Mouse (Mus musculus): ENCODE measurements around the gene Cfap46. TPM values are rescaled to one million over a fixed set of nuclear protein-coding genes. Genes with fewer than 3 reads are reported as not detected.
A peak's percentile ranks its signal among the peaks of the same experiment; 100 is the strongest.

The Cfap46 gene
- polyA plus RNA-seq, 1 experiment from 2014 or later, result 4.7 TPM

DNA sequence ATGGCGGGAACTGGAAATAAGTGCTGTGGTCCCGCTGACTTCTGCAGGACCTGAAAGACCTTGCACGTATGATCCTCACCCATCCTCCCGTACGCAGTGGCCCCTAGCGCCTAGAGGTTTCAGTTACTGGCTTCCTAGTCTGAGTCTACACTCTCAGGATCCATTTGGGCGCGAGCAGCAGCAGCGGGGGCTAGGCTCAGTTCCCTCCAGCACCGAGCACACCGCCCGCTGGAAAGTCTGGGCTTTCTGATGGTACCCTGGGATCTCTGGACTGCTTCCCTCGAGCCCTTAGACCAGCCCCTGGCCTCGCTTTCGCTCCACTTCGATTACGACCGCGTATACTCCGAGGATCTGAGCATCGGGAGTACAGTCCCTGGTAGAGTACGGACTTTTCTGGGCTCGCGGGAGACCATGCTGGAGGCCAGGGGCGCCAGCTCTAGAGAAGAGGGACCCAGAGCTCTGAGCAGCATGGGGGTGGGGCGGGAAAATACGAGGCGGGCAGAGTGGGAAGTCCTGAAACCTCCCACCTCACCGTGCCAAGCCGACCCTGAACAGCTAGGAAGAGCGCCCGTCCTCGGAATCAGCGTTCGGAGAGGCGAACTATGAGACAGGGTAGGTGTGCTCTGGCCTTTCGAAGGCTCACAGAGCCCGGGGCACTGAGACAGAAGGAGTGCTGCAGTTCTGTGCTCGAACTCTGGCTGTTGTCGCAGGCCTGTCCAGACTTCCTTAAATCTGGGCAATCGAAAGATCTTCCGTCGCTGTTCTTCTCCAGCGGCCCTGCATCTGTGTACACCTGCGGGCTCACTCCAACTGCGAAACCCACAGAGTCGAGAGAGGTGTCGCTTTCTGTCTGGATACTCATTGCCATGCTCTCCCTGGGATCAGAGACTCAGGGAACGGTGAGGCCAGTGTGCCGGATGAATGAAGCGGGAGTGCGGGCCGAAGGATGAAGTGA is 99.1 kb downstream of the Cfap46 start:
- peaks cover 15% of the 10 kb centered on the region for H3K4me1 ChIP-seq (ENCODE audit: control insufficient read depth, insufficient read depth, low read length)
- H3K27me3 ChIP-seq (ENCODE audit: control insufficient read depth, insufficient read depth, low read depth, low read length), result peaks cover 65% of the 10 kb centered on the region
- no peak for ATAC-seq
- H3K27ac ChIP-seq (ENCODE audit: low read length), result no peak overlapping the region
- under 1% methylated on average over 53 of the region's 53 CpGs for WGBS
- H3K4me2 ChIP-seq (ENCODE audit: low read length), result no peak overlapping the region
- no peaks in the 10 kb centered on the region for H3K9me3 ChIP-seq (replicated peaks; ENCODE audit: control insufficient read depth, low read length, poor library complexity, severe bottlenecking)
- H3K36me3 ChIP-seq (ENCODE audit: control insufficient read depth, insufficient read depth, low read length), result no peaks in the 10 kb centered on the region
- H3K4me3 ChIP-seq (ENCODE audit: low read depth, low read length), result no peak overlapping the region
- no peak overlapping the region for H3K9ac ChIP-seq (ENCODE audit: low read depth, low read length)

DNA sequence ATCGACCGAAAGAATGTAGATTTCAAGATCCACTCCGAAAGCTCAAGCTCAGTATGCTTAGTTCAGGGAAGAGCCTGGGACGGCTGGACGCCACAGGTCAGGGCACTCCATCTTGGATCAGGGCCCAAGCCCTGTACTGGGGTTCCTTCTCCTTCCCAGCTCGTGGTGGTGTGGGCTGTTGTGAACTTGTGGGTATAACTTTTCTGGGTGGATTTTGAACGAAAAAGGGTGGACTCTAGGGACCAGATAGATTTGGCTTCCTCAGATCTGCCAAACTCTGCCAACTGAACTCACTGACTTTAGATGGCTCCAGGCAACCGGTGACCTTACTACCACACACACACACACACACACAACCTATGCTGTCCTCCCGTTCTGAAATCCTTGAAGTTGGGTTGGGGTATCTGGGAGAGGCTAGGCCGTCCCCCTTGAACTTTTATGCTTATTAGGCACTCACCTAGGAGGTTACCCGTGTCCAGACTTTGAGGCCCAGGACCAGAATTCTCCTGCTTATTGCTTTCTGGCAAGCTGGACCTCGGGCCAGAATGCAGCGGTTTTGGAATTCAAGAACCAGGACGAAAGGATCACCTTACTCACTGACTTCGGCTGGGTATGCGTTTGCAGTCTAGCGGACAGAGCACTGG is 100.4 kb downstream of the Cfap46 start:
- H3K27ac ChIP-seq (ENCODE audit: low read length), result no peak overlapping the region
- H3K36me3 ChIP-seq (ENCODE audit: control insufficient read depth, insufficient read depth, low read length), result no peaks in the 10 kb centered on the region
- H3K9ac ChIP-seq (ENCODE audit: low read depth, low read length), result no peak overlapping the region
- H3K4me2 ChIP-seq (ENCODE audit: low read length), result no peak overlapping the region
- ATAC-seq, result no peak
- no peaks in the 10 kb centered on the region for H3K9me3 ChIP-seq (replicated peaks; ENCODE audit: control insufficient read depth, low read length, poor library complexity, severe bottlenecking)
- peaks cover 15% of the 10 kb centered on the region for H3K4me1 ChIP-seq (ENCODE audit: control insufficient read depth, insufficient read depth, low read length)
- peaks cover 66% of the 10 kb centered on the region for H3K27me3 ChIP-seq (ENCODE audit: control insufficient read depth, insufficient read depth, low read depth, low read length)
- H3K4me3 ChIP-seq (ENCODE audit: low read depth, low read length), result no peak overlapping the region
- WGBS, result 10% methylated on average over 17 of the region's 17 CpGs

DNA sequence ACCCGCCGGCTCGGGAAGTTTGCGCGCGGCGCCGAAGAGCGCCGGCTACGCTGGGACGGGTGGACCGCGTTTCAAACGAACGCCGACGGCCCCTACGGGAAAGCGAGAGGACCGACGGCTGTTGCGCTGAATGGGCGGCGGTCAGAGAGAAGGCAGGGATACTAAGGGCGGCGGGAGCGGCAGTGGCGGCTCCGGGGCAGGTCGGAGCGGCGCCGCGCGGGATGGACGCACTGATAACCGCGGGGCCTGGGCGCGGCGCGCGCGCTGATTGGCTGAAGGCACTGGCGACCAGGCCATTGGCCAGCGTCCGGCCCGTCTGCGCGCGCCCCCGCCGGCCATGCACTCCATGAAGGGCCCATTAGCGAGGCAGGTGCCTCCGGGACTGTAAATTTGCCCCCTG is 101.0 kb downstream of the Cfap46 start, which contains the start of gene Nkx6-2:
Gene Nkx6-2 (minus strand): TSS at position 203 of the 400 bp plus-strand sequence.
- under 1% methylated on average over 45 of the region's 56 CpGs for WGBS
- H3K4me1 ChIP-seq (ENCODE audit: control insufficient read depth, insufficient read depth, low read length), result peaks cover 15% of the 10 kb centered on the region
- H3K4me2 ChIP-seq (ENCODE audit: low read length), result peak within 1 kb of the TSS; percentile 45
- H3K4me3 ChIP-seq (ENCODE audit: low read depth, low read length), result peak within 1 kb of the TSS; percentile 31
- no peaks in the 10 kb centered on the region for H3K9me3 ChIP-seq (replicated peaks; ENCODE audit: control insufficient read depth, low read length, poor library complexity, severe bottlenecking)
- no peak within 1 kb of the TSS for H3K27ac ChIP-seq (ENCODE audit: low read length)
- H3K27me3 ChIP-seq (ENCODE audit: control insufficient read depth, insufficient read depth, low read depth, low read length), result peaks cover 66% of the 10 kb centered on the region
- peak within 1 kb of the TSS; percentile 28; the same call in 1 of the 2 replicates for H3K9ac ChIP-seq (ENCODE audit: low read depth, low read length)
- no peak for ATAC-seq
- H3K36me3 ChIP-seq (ENCODE audit: control insufficient read depth, insufficient read depth, low read length), result no peaks in the 10 kb centered on the region

DNA sequence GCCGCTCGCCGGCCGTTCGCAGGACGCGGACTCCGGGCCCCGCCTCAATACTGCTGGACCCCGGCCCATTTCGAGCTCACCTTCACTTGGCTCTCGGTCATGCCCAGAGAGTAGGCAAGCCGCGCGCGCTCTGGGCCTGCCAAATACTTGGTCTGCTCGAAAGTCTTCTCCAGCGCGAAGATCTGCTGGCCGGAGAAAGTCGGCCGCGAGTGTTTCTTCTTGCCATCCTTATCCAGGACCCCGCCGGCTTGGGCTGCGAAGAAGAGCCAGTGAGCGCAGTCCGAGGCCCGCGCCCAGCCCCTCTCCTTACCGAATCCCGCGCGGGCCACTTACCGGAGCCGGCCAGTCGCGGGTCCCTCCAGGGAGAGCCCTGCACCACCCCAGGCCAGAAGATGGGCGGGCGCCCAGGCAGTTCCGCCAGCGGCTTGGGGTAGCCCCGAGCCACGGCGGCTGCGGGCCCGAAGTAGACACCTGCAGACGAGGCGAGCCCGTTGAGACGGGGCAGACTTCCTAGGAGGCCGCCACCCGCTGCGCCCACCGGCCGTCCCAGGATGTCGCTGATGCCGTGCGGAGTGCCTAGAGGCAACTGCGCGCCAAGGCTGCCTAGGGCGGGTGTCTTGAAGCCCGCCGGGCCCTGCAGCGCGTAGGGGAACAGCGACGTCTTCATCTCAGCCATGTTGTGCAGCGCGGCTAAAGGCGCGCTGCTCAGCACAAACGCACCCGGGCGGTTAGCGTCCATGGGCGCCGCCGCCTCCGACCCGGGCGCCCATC is 101.6 kb downstream of the Cfap46 start:
- peaks cover 15% of the 10 kb centered on the region for H3K4me1 ChIP-seq (ENCODE audit: control insufficient read depth, insufficient read depth, low read length)
- H3K36me3 ChIP-seq (ENCODE audit: control insufficient read depth, insufficient read depth, low read length), result no peaks in the 10 kb centered on the region
- peak overlapping the region; percentile 31 for H3K4me3 ChIP-seq (ENCODE audit: low read depth, low read length)
- no peaks in the 10 kb centered on the region for H3K9me3 ChIP-seq (replicated peaks; ENCODE audit: control insufficient read depth, low read length, poor library complexity, severe bottlenecking)
- ATAC-seq, result peak; percentile 18; the same call in 1 of the 2 replicates
- H3K4me2 ChIP-seq (ENCODE audit: low read length), result peak overlapping the region; percentile 45
- H3K27ac ChIP-seq (ENCODE audit: low read length), result no peak overlapping the region
- peak overlapping the region; percentile 28; the same call in 1 of the 2 replicates for H3K9ac ChIP-seq (ENCODE audit: low read depth, low read length)
- WGBS, result under 1% methylated on average over 76 of the region's 82 CpGs
- H3K27me3 ChIP-seq (ENCODE audit: control insufficient read depth, insufficient read depth, low read depth, low read length), result peaks cover 64% of the 10 kb centered on the region

DNA sequence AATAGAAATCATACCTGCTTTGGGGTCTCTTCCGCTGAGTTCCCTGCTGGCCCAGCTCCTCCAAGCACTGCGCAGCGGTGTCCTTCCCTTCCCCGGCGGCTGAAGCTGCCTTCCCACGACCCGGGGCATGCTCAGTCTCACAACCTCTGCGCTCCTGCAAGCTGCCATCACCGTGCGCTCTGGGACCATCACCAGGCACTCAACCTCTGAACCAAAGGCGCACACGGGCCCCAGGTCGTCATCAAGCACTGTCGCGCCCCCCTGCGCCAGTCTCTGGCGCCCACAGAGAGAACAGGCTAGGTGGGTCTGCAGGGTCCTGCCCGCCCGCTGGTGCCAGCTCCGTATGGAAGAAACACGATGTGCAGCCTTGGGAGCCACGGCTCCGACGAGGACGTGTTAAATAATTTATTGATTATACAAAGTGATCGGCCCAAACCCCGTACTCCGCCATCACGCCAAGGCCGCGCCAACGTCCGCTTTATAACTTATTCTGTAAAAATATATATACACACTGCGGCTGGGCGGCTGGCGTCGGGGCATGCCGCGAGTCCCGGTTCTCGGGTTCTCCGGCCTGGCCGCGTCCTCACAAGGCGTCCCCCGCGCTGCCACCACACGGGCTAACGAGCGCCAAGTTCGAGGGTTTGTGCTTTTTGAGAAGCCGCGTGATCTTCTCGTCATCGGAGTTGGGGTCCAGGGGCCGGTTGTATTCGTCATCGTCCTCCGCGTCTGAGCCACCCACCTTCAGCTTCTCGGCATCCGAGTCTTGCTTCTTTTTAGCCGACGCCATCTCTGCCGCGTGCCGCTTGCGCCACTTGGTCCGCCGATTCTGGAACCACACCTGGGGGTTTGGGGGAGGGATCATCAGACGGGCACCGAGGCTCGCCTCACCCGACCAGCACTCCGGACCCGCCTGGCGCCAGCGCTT is 102.5 kb downstream of the Cfap46 start:
- WGBS, result 2% methylated on average over 78 of the region's 78 CpGs
- Histone ChIP-seq H3K9ac (ENCODE audit: low read depth, low read length) (no peak overlapping the region), H3K4me2 (ENCODE audit: low read length) (peak overlapping the region; percentile 45)

GRCm38 (mm10) chr7:139579261-139579905 is 104.2 kb downstream of the Cfap46 start:
- Histone ChIP-seq H3K27me3 (ENCODE audit: control insufficient read depth, insufficient read depth, low read depth, low read length) (peaks cover 54% of the 10 kb centered on the region), H3K36me3 (ENCODE audit: control insufficient read depth, insufficient read depth, low read length) (no peaks in the 10 kb centered on the region), H3K27ac (ENCODE audit: low read length) (no peak overlapping the region), H3K9me3 (replicated peaks; ENCODE audit: control insufficient read depth, low read length, poor library complexity, severe bottlenecking) (no peaks in the 10 kb centered on the region), H3K9ac (ENCODE audit: low read depth, low read length) (no peak overlapping the region), H3K4me2 (ENCODE audit: low read length) (peak overlapping the region; percentile 2; the same call in 1 of the 2 replicates), H3K4me3 (ENCODE audit: low read depth, low read length) (no peak overlapping the region), H3K4me1 (ENCODE audit: control insufficient read depth, insufficient read depth, low read length) (peaks cover 15% of the 10 kb centered on the region)
- 63% methylated on average over 21 of the region's 21 CpGs for WGBS
- ATAC-seq, result no peak

More for the DNA sequence above, 102.5 kb downstream of the Cfap46 start:
- Histone ChIP-seq H3K4me3 (ENCODE audit: low read depth, low read length) (peak overlapping the region; percentile 31), H3K27me3 (ENCODE audit: control insufficient read depth, insufficient read depth, low read depth, low read length) (peaks cover 58% of the 10 kb centered on the region), H3K27ac (ENCODE audit: low read length) (no peak overlapping the region), H3K9me3 (replicated peaks; ENCODE audit: control insufficient read depth, low read length, poor library complexity, severe bottlenecking) (no peaks in the 10 kb centered on the region), H3K36me3 (ENCODE audit: control insufficient read depth, insufficient read depth, low read length) (no peaks in the 10 kb centered on the region), H3K4me1 (ENCODE audit: control insufficient read depth, insufficient read depth, low read length) (peaks cover 15% of the 10 kb centered on the region)
- no peak for ATAC-seq

DNA sequence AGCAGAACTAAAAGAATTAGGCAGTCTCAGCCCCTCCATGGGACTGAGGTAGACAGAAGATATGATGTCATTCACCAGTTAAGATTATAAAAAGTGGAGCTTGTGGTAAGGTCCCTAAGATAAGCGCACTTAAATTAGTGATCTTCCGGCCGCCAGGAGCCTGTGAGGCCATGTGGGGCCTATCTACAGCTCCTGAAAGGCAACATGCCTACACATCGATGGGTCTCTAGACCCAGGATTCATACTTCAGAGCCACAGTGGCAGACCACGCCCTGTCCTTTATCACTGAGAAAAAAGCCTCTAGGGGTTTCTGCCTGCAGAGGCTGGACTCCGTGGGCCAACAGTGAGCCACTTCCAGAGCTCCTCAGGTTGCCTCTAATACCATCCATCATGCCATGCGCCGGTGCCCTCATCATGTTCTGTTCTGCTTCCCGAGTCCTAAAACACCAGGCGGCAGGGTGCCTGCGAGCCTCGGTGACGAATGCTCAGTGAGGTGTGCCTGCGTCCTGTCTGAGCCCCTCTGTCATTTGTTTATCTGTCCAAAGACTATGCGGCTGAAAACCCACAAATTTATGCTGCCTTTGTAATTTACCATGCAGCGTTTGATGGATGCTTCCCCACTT is 107.4 kb downstream of the Cfap46 start:
- ATAC-seq, result no peak
- peaks cover 43% of the 10 kb centered on the region for H3K27me3 ChIP-seq (ENCODE audit: control insufficient read depth, insufficient read depth, low read depth, low read length)
- no peak overlapping the region for H3K4me3 ChIP-seq (ENCODE audit: low read depth, low read length)
- WGBS, result 69% methylated on average over 16 of the region's 16 CpGs
- no peaks in the 10 kb centered on the region for H3K36me3 ChIP-seq (ENCODE audit: control insufficient read depth, insufficient read depth, low read length)
- H3K4me1 ChIP-seq (ENCODE audit: control insufficient read depth, insufficient read depth, low read length), result peaks cover 2% of the 10 kb centered on the region; the same call in 1 of the 2 replicates
- no peaks in the 10 kb centered on the region for H3K9me3 ChIP-seq (replicated peaks; ENCODE audit: control insufficient read depth, low read length, poor library complexity, severe bottlenecking)
- no peak overlapping the region for H3K4me2 ChIP-seq (ENCODE audit: low read length)
- H3K27ac ChIP-seq (ENCODE audit: low read length), result no peak overlapping the region
- H3K9ac ChIP-seq (ENCODE audit: low read depth, low read length), result no peak overlapping the region
